Mouse (Mus musculus) myocyte (in vitro differentiated cells): ENCODE data around the gene Adamts8.

ENCODE experiments used
- CEBPB ChIP-seq: IDR thresholded peaks from 2 replicates; pipeline ENCODE4 v1.6.1; 2011; ENCODE audit warnings: mild to moderate bottlenecking, moderate library complexity; ENCODE audit not compliant: poor library complexity, insufficient read depth, severe bottlenecking
- E2F4 ChIP-seq: IDR thresholded peaks from one replicate; pipeline ENCODE4 v1.6.1; 2011; ENCODE audit warnings: mild to moderate bottlenecking, control low read depth, moderate library complexity; ENCODE audit not compliant: insufficient read depth
- MAX ChIP-seq: IDR thresholded peaks from one replicate; pipeline ENCODE4 v1.6.1; 2011; ENCODE audit warnings: low read depth, mild to moderate bottlenecking, control low read depth
- POLR2AphosphoS2 ChIP-seq: IDR thresholded peaks from one replicate; pipeline ENCODE4 v1.6.1; 2011; ENCODE audit warnings: low read depth, control low read depth; ENCODE audit not compliant: insufficient read length

DNA sequence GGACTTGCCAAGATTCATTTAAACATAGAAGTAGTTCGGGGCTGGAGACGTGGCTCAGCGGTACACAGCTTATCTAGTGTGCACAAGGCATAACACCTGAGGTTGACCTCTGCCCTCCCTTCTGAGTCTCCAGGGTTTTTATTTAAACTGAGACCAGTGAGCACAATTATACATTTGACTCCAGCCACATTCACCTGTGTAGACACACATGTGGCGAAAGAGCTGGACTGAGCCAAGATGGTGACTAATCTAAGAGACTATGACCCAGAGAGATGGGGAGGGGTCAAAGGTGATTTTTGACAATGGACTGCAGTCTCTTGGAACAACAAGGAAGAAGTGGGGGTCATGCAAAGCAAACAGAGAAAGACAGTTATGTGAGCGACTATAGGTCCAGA lies 34.1 kb upstream of the Adamts8 start:
- TF ChIP-seq E2F4 (no peak), MAX (no peak), POLR2AphosphoS2 (no peak), CEBPB (no peak)
